ENCODE assay signal across 15 mouse cellular contexts in genomic region chr1:46620331-46620730, GRCm38 (mm10).
"Had no signal": no experiment of that assay in that cellular context is flagged by ENCODE, and none has a peak within 500 bp of the region (broad histone marks: within the 10 kb centered on the region; RNA-seq: fewer than 3 reads in every experiment).

No protein-coding gene starts in this region.

- H3K4me1 ChIP-seq: neural tube, embryonic 15.5 days; stomach, embryonic 15.5 days had no signal

- H3K36me3 ChIP-seq: neural tube, embryonic 15.5 days; stomach, embryonic 15.5 days had no signal

- H3K27me3 ChIP-seq: neural tube, embryonic 15.5 days; stomach, embryonic 15.5 days had no signal

- H3K4me2 ChIP-seq: neural tube, embryonic 15.5 days; stomach, embryonic 15.5 days had no signal

- DNase-seq: retina, postnatal 1 day; right cerebral cortex, adult 18-20 months; right cerebral cortex, postnatal 14 days; right cerebral cortex, postnatal 25 days; right cerebral cortex, postnatal 4 days; spleen, adult 18-20 months; thymus, adult 18-20 months; thymus, adult 2 months; thymus, postnatal 14 days; thymus, postnatal 25 days; thymus, postnatal 36 days; thymus, postnatal 4 days had no signal

- H3K9ac ChIP-seq: neural tube, embryonic 15.5 days; stomach, embryonic 15.5 days had no signal

- H3K4me3 ChIP-seq: neural tube, embryonic 15.5 days; stomach, embryonic 15.5 days had no signal

- H3K27ac ChIP-seq: neural tube, embryonic 15.5 days; stomach, embryonic 15.5 days; stomach, postnatal 0 days had no signal

- H3K9me3 ChIP-seq: stomach, embryonic 15.5 days had no signal
